Mouse (Mus musculus) right cerebral cortex, postnatal 4 days (tissue): Measurements from ENCODE around the gene Znrd1.
"Not testable (repeated sequence)": the region's sequence is repeated elsewhere in the genome, so short reads cannot be mapped to it uniquely, and the experiment has no call there.

Source experiments
- DNase-seq: peaks from one replicate; pipeline ENCODE4 v3.0.0-alpha.2; 2022

Znrd1 gene

DNA sequence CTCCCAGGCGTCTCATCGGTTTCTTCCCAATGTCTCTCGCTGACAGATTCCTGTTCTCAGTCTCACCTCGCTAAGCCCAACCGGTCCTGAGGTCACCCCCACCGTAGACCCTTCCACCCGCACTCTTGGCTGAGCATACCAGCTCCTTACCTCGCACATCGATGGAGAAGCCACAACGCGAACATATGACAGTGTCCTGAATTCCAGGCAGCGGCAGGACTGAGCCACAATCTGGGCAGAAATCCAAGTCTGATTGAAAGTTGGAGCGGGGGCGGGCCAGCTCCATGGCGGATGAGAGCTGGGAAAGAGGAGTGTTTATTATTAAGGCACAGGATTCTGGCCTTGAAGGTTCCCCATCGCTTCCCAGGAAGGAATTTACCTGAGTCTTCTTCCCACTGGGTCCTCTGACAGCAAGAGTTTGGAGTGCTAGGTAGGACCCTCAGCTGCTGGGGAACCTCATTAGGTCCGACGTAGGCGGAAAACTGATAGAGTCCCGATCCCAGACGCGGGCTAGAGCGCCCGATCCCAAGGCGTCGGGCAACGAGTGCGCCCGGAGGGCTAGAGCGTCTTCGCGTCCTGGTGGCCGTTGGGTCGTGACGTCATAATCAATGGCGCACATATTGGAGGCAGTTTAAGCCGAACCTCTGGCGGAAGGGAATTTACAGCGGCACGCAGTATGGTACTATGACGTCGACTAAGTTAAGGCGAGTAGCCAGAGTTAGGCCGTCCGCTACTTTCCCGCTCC is at the start of gene Znrd1, which contains the start of gene Znrd1as:
Gene Znrd1 (minus strand): TSS at position 561 of the 745 bp plus-strand sequence.
Gene Znrd1as (plus strand): TSS at position 594 of the 745 bp plus-strand sequence.
- peak; percentile 89 for DNase-seq

GRCm38 (mm10) chr17:37003366-37003765 is 45.0 kb upstream of the Znrd1 start:
- no peak for DNase-seq

GRCm38 (mm10) chr17:37002364-37003330 is 44.3 kb upstream of the Znrd1 start:
- DNase-seq = peak; percentile 58

DNA sequence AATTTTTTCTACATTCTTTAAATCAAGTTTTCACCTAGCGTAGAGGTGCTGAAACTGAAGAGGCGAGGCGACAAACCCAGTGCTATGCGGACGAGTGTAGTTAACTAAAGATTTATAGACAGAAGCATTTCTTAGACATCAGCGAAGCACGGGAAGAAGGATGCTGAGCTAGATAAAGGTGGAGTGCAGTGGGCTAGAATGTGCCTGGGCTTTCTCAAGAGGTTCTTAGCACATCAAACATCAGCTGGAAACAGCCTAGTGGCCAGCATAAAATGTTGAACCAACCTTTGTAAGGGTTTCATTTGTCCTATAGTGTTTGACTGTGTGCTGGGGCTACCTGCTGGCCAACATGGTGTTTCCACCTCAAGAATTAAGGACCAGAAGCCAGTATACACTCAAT is 42.5 kb upstream of the Znrd1 start, which contains the start of gene Zfp57:
Gene Zfp57 (plus strand): TSS at position 301 of the 400 bp plus-strand sequence.
- DNase-seq = no peak

- no peak for DNase-seq
Measured at GRCm38 (mm10) chr17:36998477-36998876, 40.1 kb upstream of the Znrd1 start.

- peak; percentile 86 for DNase-seq
Measured at GRCm38 (mm10) chr17:36997033-36997735, 38.8 kb upstream of the Znrd1 start.

DNA sequence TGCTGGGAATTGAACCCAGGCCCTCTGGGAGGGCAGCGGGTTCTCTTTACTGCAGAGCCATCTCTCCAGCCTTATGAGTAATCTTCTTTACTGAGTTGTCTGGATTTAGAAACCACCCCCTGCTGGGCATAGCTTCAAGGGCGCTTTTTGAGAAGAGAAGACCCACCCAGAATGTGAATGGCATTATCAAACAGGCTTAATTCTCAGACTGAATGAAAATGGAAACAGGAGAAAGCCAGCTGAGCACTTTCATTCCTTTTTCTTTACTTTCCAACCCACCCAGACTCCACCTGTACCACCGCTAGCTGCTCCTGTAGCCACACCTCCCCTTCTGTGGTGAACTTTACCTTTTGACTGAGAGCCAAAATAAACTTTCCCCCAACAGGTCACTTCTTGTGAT is 37.1 kb upstream of the Znrd1 start:
- DNase-seq = no peak

- no peak for DNase-seq
Measured at GRCm38 (mm10) chr17:36994528-36994927, 36.2 kb upstream of the Znrd1 start.

GRCm38 (mm10) chr17:36993770-36994325 is 35.5 kb upstream of the Znrd1 start:
- DNase-seq = no peak

DNA sequence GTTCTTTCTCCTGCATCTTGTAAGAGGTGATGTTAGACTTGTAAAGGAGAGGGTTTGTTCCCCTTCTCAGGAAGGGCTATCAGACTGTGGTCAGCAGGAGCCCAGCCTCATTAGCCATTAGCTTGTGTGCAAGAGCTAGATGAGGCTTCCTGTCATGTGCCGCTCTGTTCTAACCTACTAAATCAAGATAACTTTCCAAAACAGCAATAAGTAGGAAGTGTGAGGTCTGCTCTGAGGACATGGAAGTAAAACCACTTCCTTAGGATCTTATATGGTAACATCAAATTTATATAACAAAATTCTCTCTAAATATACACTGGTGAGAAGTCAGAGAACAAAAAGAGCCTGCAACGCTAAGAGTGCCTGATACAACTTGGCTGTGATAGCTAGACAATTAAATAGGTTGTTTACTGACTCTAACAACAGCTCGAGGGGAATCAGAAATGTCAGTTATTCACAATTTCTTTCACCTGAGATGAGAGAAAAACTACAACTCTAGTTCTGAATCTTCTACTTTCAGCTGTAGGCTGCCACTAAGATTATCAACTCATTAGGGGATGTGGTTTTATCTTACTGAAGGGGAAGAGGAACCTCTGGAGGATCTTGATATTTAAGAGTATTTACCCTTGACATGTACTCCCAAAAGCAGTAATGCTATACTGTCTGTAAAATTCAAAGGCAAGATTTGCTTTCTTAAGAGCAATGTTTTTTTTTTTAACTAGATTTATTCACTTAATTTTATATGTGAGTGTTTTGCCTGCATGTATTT is 34.2 kb upstream of the Znrd1 start:
- no peak for DNase-seq

GRCm38 (mm10) chr17:36990630-36991029 is 32.3 kb upstream of the Znrd1 start:
- DNase-seq = not testable (repeated sequence)

DNA sequence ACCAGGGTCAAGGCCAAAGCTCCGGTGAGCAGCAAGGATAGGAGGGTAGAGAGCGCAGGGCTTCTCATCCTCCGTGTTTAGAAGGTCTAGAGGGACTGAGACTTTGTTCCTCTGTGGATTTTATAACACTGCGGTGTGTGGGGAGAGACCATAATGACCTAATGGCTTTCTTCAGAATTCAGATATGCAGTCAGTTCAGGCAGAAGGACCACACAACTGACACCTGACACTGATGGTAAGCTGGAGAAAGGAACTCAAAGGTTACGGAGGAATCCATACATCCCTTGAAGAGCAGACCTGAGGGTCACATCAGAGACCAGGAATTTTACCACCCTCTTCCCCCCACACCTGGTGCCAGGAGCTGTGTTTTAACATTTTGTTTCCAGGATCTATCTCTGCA is 31.1 kb upstream of the Znrd1 start, which contains the start of gene H2-M5:
Gene H2-M5 (minus strand): TSS at position 101 of the 400 bp plus-strand sequence.
- no peak for DNase-seq

- DNase-seq = no peak
Measured at GRCm38 (mm10) chr17:36988475-36988874, 30.1 kb upstream of the Znrd1 start.

- no peak for DNase-seq
Measured at GRCm38 (mm10) chr17:36982253-36983155, 24.1 kb upstream of the Znrd1 start.

DNA sequence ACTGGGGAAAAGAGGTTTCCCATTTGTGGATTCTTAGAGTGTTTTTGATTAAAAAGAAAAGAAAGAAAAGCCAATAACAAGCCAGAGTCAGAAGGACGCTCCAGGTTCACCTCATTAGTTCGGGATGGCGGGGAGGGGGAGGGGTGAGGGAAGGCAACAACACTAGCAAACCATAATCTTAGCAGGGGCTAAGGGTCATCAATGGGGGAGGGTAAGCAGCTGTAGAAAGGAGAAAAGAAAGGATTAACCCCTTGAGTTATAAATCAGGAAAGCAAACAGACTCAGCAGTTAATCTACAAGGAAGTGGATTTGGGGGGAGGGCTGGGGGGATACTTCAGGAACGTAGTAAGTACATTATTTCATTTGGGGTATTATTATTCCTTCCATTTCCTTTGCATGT is 23.5 kb upstream of the Znrd1 start:
- DNase-seq = no peak

DNA sequence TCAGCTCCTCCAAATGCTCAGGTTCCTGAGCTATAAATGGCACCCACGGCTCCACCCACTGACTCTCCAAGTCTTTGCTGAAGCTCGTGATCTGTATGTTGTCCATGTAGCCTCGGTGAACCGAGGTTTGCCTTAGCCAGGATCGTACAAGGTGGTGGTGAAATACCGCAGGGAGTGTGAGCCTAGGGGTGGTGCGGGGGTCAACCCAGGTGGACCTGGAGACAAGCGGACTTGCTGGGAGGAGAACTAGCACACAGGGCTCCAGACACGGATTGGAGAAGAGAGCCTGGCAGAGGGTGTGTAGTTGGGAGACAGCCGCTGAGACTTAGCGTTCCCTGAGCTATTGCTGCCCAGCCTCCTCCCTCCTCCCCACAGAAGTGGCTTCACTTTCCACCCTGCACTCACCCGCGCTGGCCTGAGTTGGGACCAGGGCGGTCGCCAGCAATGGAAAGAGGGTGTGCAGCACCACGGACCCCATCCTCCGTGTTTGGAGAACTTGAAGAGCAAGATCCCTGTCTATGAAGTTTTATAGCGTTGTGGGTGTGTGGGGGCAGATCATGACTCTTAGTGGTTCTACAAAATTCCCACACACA is 23.0 kb upstream of the Znrd1 start, which contains the start of gene 2410137M14Rik:
Gene 2410137M14Rik (minus strand): TSS at position 17 of the 593 bp plus-strand sequence.
- DNase-seq = no peak

DNA sequence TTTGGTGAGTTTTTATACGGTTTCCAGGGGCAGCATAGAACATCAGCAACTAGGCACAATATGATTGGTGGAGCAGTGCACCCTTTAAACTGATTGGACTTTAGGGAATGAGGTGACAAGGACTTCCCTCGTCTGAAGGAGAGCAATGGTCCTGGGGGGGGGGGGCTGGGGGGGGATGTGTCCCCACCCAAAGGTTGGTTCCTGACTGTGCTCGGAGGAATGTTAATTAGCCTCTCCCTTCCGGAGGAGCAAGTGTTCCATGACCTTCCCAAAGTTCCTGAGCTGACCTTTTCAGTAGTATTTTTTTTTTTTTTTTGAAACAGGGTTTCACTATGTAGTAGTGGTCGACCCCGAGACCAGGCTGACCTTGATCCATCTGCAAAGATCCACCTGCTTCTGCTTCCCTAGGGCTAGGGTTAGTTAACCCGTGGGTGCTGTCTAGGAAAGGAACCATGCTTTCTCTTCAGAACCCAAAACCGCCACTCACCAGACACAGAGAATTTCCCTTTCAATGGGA is 15.0 kb upstream of the Znrd1 start:
- no peak for DNase-seq

DNA sequence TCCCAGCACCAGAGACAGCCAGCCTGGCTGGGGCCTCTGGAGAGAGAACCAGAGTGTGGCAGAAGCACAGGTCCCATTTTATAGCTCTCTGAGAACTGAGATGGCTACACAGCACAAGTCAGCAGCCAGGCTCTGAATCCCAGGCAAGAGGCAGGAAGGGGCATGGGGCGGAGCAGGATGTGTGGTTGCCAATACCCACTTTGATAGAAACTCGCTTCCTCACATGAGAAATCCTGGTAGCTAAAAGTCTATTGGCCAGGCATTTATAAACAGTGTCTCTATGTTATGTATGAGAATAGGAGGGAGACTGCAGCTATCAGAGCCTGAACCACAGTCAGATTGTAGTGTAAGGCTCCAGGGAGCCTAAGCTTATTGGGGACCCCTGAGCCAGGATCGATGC is 14.4 kb upstream of the Znrd1 start:
- no peak for DNase-seq

DNA sequence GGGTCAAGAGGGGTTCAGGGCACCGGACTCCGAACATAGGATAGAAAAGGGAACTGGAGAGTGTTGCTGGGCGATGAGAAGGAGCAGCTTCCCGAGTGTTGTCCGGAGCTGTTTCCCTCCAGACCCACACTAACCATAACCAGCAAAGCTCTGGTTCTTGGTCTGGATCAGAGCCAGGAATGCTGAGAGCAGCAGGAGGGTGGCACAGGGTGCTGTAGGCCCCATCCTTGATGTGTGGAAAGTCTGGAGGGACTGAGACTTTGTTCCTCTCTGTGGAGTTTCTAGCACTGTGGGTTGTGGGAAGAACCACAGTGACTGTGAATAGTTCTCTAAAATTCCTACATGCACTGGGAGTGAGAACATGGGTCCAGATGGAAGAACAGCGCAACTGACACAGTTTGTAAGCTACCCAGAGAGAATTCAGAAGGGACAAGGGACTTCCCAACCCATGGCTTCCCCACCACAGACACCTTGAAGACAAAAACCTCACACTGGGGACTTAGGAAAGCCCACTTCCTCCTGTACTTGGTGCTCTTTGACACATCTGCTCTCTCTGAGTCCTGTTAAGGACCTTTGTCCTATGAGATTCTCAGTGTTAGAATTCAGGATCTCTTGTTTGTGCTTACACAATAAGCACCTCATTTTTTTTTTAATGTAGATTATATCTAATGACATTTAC is 13.0 kb upstream of the Znrd1 start:
- no peak for DNase-seq
